Mouse (Mus musculus) MN1 (cell line): ENCODE data around the gene Kcnq2.

Experiments
- DNase-seq: peaks from one replicate; pipeline ENCODE4 v3.0.0-alpha.2; 2016; ENCODE audit warnings: low spot score

Kcnq2 gene

GRCm38 (mm10) chr2:181102161-181102560 lies 32.9 kb downstream of the Kcnq2 start:
- no peak for DNase-seq

DNA sequence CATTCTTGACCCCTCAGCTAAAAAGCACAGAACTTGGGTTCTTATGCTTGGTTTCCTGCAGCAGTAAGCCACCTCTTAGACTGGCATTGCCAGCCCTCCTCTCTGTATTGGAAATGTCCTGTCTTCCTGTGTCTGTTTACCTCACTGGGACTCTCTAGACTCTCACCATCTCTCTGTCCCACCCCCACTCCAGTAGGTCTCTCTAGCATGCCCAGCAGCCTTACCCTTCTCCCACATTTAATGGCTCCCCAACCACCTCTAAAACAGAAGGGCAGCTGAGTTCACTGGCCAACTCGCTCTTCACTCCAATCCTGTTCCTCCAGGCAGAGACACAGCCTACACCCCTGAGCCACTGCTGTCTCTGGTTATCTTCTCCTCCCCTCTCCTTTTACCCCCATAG lies 33.5 kb downstream of the Kcnq2 start:
- DNase-seq: no peak

DNA sequence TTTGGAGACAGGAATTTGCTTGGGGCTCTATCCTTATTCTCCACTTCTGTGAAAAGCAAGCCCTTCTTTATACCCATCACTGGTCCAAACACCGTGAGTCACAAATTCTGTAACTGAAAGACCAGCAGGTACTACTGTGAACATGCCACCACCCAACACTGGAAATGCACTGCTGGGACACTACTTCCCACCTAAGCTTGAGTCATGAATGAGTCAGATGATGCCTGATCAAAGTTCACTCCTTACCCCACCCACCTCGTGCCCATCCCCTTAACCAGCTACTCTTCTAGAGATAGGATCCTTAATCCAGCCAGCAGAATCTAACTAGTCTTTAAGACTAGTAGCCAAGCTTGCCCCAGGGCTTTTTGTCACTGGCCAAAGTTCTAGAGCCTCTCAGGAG lies 35.0 kb downstream of the Kcnq2 start:
- no peak for DNase-seq

GRCm38 (mm10) chr2:181090123-181090522 lies 45.0 kb downstream of the Kcnq2 start:
- DNase-seq: no peak

DNA sequence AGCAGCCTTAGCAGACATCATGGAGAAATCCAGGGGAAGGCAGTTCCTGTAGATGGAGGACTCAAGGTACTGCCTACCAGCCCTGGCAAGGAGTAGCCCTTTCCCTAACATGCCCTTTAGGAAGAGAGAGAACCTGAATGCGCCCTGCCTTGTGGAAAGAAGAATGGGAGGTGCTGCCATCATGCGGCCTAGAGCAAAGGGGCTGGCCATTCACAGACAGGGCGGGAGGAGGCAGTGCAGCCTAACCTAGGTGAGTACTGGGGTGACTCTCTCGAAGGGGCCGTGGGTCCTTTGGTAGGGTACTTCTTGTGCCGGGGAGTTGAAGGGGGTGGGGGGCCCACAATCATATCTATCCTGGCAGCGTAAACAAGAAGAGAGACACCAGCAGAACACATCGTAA lies 50.1 kb downstream of the Kcnq2 start:
- no peak for DNase-seq

GRCm38 (mm10) chr2:181083945-181084344 lies 51.2 kb downstream of the Kcnq2 start:
- DNase-seq: peak; percentile 35

GRCm38 (mm10) chr2:181080886-181081285 lies 54.2 kb downstream of the Kcnq2 start:
- no peak for DNase-seq

GRCm38 (mm10) chr2:181079518-181079917 lies 55.6 kb downstream of the Kcnq2 start:
- no peak for DNase-seq

GRCm38 (mm10) chr2:181078908-181079307 lies 56.2 kb downstream of the Kcnq2 start:
- DNase-seq: no peak

GRCm38 (mm10) chr2:181075501-181075900 lies 59.6 kb downstream of the Kcnq2 start:
- no peak for DNase-seq

DNA sequence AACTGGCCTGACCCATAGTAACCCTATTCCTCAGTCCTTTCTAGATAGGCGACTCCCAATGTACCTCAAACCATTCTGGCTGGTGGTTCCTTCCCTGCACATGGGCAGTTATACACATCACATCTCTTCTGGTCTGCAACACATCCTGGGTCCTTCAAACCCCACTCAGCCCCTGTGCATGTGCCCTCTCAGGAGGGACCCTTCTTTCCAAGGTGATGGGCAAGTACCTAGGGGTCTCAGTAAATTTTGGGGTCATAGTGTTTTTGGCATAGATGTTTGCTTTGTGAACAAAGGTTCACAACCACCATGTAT lies 62.7 kb downstream of the Kcnq2 start:
- DNase-seq: no peak

- DNase-seq: peak; percentile 90
Observed at GRCm38 (mm10) chr2:181071706-181072402, 63.2 kb downstream of the Kcnq2 start.

DNA sequence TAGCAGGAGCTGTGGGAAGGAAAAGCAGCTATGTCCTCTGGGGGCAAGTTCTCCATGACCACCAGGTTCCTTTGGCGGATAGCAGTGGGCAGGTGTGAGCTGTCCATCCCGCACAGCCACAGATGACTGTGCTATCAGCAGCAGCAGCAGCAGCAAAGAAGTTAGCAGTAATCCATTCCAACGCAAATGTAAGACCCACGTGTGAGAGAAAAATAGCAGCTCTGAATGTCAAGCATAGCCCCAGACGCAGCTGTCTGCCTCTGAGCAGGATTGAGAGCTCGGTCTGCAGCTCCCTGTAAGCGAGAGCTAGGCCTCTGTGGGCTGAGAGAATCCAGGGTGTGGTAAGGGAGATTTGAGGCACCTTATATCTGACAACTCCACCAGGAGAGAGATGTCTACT lies 65.0 kb downstream of the Kcnq2 start:
- DNase-seq: no peak

- no peak for DNase-seq
Observed at GRCm38 (mm10) chr2:181068499-181068898, 66.6 kb downstream of the Kcnq2 start.

GRCm38 (mm10) chr2:181065827-181066226 lies 69.3 kb downstream of the Kcnq2 start:
- no peak for DNase-seq

GRCm38 (mm10) chr2:181060127-181060526 lies 75.0 kb downstream of the Kcnq2 start:
- DNase-seq: peak; percentile 85

DNA sequence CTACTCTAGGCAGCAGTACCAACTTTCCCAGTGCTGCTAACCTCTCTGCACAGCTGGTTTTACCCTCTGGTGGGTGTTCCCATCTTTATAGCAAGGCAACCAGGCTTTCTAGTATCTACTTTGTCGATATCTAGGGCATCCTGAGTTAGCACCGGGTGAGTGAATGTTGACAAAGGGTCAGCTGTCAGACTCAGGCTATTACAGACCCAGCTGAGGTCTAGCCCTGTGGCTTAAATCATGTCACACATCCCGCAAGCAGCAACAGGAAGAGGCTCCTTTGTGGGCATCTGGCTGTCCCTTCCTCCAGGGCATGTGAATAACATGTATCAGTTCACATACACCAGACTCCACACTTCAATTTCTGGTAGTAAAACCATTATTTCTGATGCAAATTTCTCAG lies 76.9 kb downstream of the Kcnq2 start:
- no peak for DNase-seq

DNA sequence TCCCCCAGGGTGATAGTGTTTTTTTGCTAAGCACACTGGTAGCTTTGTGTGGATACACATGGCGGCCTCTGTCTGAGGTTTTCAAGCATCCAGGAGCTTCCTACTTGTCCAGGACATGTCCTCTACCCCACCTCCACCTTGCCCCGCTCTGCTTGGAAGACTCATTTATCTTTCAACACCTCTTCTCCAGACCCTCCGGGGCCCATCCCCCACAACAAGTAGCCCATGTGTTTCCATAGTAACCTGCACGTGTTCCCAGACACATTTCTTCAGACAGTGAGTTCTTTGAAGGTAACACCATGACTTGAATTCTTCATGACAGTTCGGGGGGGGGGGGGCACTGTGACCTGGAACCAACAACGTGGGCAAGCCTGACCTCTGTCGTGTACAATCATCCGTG lies 77.8 kb downstream of the Kcnq2 start:
- no peak for DNase-seq

DNA sequence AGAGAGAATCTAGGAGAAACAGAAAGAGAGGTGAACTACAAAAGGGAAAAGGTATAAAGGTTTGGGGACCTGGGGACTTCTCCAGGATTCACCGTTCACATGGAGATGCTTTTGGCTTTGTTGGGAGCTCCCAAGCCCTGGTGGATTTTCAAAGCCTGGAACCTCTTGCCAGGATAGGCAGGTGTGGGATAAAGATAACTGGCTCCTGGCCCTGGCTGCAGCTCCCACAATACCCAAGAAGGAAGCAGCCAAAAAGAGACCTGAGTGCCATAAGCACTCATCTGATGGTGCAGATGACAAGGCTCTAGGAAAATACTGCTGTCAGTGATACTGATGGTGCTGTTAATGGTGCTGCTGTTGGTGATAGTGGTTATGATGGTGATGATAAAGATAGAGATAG lies 82.9 kb downstream of the Kcnq2 start:
- DNase-seq: no peak

GRCm38 (mm10) chr2:181048986-181049385 lies 86.1 kb downstream of the Kcnq2 start:
- DNase-seq: no peak

DNA sequence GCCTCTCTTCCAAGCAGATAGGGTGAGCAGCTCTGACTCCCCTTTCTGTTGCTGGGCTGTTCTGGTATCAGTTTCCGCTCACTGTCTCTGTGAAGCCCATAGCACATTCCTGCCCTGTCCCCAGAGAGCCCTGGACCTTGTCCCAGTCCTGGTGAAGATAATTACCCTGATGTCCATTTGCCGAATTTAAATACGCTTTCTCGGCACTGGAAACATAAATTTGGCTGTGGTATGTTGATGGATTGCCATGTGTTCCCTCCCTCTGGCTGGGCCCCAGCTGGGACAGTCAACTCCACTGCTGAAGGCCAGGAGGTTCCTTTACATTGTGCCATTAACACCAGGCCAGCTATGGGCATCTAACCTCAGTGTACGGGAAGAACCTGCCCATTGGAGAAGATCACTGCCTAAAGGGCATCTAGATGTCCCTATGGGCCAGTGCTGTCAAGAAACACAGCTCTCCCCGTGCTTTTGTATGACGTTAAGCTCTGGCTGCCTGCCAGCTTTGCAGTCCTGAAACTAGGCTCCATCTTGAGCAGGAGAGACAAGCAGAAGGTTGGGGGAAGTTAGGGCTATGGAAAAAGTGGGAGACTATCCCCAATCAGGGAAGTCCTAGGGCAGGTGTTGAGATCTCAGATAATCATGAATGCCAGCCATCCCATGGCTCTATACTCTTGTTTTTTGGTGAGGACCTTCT lies 86.7 kb downstream of the Kcnq2 start:
- DNase-seq: peak; percentile 34

- DNase-seq: no peak
Observed at GRCm38 (mm10) chr2:181044001-181044400, 91.1 kb downstream of the Kcnq2 start.

DNA sequence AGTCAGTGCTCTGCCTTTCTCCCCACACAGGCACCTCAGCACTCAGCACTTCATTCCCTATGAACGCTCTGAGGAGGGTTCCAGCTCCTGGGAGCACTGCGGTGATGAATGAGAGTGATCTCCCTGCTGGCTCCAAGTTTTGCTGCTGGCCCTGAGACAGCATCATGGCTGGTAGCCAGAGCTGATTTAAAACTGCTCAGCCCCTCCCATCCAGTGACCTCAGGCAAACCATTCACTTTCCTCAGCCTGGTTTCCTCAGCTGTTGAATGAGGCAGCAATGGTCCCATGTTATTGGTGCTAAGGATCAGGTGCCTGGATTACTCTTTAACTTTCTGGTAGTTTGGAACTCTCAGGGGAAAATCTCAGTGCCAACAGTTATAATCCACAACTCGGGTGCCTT lies 91.7 kb downstream of the Kcnq2 start, which contains the start of gene Chrna4:
Gene Chrna4 (minus strand): TSS at position 110 of the 400 bp plus-strand sequence.
- DNase-seq: no peak

GRCm38 (mm10) chr2:181042376-181042775 lies 92.7 kb downstream of the Kcnq2 start:
- DNase-seq: no peak
